ENCODE assay signal across 17 mouse cellular contexts in genomic region chr11:8254036-8254435, GRCm38 (mm10).
DNase-seq lines count a peak whose midpoint lies in the region; ATAC-seq and TF ChIP-seq lines count a peak whose summit lies in the region.
"Had no signal": no experiment of that assay in that cellular context is flagged by ENCODE, and none has a peak within 500 bp of the region (broad histone marks: within the 10 kb centered on the region; RNA-seq: fewer than 3 reads in every experiment).

No protein-coding gene starts in this region.

- no peak for TF ChIP-seq CTCF in gastrocnemius, adult 2 months (IDR thresholded peaks at IDR 0.05)

- DNase-seq in gastrocnemius, postnatal 14 days: peak; percentile 26
- DNase-seq in gastrocnemius, adult 2 months: no peak
- DNase-seq in right cerebral cortex, adult 18-20 months: peak; percentile 33
- no peak for DNase-seq in right cerebral cortex, postnatal 36 days (ENCODE audit: low spot score in 2 of 2)
- DNase-seq in layer of hippocampus, adult 9-11 months: peak; percentile 18
- DNase-seq in right cerebral cortex, postnatal 25 days: peak; percentile 10
- DNase-seq in lung, postnatal 25 days (ENCODE audit: low spot score): no peak
- DNase-seq: heart, adult 2 months; lung, postnatal 10 days; thymus, postnatal 4 days had no signal

- intact Hi-C loops in gastrocnemius, postnatal 14 days (cut with DNase I; ENCODE audit: low total_unique reads): no loop called here
- intact Hi-C loops in gastrocnemius, adult 2 months (cut with DNase I): no loop called here

- ATAC-seq in CD4-positive, CD25-positive, alpha-beta regulatory T cell, adult 4 months: no peak
- ATAC-seq: intestine, embryonic 15.5 days; midbrain, embryonic 16.5 days had no signal

- H3K27ac ChIP-seq in gastrocnemius, adult 2 months: no peak overlapping the region
- H3K27ac ChIP-seq: forebrain, embryonic 10.5 days; heart, adult 2 months; heart, embryonic 15.5 days; intestine, embryonic 15.5 days; limb, embryonic 13.5 days had no signal

- H3K4me3 ChIP-seq in gastrocnemius, adult 2 months: no peak overlapping the region
- H3K4me3 ChIP-seq: forebrain, embryonic 10.5 days; heart, adult 2 months; heart, embryonic 15.5 days; intestine, embryonic 15.5 days; limb, embryonic 13.5 days; megakaryocyte, embryonic 14.5 days had no signal

Comparison
In these comparisons a context has a peak if more than half of its experiments do, and no peak if none do; other contexts are left out.
1. DNase-seq: peak in gastrocnemius, postnatal 14 days (single experiment), right cerebral cortex, adult 18-20 months (single experiment), layer of hippocampus, adult 9-11 months (single experiment) and right cerebral cortex, postnatal 25 days (single experiment); none in gastrocnemius, adult 2 months (single experiment), right cerebral cortex, postnatal 36 days (0 of 2) and lung, postnatal 25 days (single experiment).